Mouse (Mus musculus) urinary bladder, postnatal 10 days (tissue): ENCODE results near the gene A2ml1.

Source experiments
- DNase-seq: peaks from one replicate; pipeline ENCODE4 v3.0.0; 2022; ENCODE audit warnings: low spot score

The A2ml1 gene

DNA sequence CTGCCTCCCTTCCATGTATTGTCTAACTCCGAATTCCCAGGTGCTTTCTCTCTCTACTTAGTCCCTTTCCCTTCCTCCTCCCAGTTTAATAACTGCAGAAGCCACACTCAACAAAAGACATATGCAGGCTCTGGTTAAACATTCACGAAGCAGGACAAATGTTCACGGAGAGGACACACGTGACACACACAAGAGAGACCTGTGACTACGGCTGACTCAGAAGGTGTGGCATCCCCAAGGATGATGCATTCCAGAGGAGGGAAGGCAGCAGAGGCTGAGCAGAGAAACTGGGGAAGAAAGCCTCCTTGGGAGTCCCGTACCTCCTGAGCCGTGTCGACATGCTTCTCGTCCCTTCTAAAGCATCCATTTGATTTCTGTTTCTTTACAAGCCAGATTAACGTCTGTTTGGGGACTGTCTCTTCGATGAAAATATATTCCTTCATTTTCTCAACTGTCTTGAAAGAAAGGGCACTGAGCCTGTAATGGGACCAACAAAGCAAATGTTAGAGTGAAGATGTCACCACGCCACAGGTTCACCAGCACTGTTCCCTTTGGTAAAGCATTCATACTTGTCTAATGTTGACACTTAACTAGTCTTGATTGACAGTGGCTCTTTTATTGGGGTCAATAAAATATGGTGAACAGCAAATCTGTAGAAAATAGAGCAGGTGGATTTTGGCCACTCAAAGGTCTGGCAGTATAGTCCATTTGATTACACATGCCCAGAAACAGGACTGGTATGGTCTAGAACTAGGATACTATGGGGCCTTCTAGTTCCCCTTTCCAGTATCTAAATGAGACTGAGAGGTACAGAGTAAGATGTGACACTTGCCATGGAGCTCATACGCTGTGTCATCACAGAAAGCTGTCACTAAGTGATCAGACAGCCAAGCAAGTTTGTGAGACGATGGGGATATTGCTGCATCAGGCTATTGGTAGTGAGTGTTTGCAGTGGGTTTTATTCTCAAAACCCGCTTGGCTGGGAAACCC lies 31.6 kb downstream of the A2ml1 start:
- DNase-seq: no peak

DNA sequence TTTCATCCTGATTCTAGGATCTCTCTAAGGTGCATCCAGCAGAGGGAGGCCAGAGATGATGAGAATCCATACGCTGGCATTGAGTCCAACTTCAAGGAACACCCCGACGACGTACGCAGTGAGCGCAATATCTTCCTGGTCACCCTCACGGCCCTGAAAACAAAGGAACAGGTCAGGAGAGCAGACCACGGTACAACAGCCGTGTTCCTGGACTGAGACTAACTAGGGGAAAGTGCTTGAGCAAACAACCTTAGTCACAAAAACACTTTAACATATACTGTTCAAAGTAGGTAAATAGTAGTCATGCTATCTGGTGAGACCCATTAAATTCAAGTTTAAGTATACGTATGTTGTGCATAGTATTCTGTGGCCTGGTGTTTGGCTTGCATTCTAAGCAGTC lies 32.9 kb downstream of the A2ml1 start:
- no peak for DNase-seq

GRCm38 (mm10) chr6:128545402-128545801 lies 36.0 kb downstream of the A2ml1 start:
- no peak for DNase-seq

GRCm38 (mm10) chr6:128543226-128543625 lies 38.2 kb downstream of the A2ml1 start:
- DNase-seq: no peak

DNA sequence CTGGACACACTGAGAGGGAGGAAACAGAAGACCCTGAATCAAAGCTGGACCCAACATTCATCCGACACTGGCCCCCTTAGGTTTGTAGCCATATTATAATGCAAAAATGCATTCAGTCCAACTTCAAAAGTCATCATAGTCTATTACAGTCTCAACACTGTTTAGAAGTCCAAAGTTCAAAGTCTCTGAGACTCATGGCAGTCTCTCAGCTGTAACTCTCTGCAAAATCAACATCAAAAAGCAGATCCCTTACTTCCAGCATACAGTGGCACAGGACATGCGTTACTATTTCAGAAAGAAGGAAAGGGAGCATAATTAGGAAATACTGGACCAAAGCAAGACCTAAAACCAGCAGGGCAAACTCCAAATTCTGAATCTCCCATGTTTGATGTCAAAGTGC lies 46.2 kb downstream of the A2ml1 start:
- DNase-seq: no peak

DNA sequence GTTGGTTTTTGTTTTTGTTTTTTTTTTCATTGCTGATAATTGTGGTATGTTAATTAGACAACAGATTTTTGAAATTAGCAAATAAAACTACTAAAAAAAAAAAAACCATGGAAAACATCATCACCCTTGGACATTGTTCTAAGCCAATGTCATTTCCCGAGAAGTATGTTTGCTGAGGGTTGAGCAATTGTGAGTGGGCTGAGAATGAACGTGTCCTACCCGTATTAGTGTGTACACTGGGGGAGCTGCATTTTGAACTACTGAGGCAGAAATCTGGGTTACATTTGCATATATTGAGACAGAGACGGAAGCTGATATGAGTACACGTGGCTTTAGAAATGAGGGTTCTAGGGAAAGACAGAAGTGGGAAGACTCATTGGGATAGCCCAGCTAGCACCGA lies 48.1 kb downstream of the A2ml1 start:
- no peak for DNase-seq

DNA sequence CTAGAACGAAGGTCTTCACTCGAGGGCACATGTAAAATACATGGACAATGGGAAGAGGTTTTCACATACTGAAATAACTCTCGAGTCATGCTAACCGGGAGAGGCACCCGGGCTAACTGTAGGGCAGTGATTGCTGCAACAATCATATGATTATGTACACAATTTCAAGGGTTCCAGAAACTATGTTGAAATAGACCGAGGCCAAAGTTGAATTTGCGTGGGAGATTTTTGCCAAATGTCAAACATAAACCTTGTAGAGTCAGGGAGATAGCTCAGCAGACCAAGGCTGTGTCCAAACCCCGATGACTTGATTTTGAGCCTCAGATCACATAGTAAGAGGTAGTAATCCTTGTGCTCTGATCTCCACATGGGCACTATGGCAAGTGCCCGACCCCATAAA lies 48.7 kb downstream of the A2ml1 start:
- DNase-seq: no peak

- DNase-seq: no peak
Observed at GRCm38 (mm10) chr6:128528491-128528890, 52.9 kb downstream of the A2ml1 start.

DNA sequence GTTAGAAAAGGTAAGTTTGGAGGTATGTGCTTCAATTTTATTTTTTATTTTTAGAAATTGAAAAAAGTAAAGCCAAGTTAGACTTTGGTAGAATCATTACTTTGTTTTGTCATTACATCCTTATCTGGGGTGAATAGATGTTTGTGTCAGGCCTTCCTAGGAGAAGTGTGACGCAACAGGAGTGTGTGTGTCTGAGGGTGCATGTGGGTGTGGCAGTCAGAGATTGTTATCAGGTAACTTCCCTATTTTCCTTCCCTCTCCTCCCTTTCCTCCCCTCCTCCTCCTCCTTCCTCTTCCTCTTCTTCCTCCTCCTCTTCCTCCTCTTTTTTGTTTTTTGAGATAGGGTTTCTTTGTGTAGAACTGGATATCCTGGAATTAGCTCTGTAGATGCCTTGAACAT lies 54.3 kb downstream of the A2ml1 start:
- DNase-seq: no peak

- no peak for DNase-seq
Observed at GRCm38 (mm10) chr6:128526601-128527000, 54.8 kb downstream of the A2ml1 start, which contains the start of gene Pzp. TSS of gene Pzp (minus strand) at chr6:128526720.

DNA sequence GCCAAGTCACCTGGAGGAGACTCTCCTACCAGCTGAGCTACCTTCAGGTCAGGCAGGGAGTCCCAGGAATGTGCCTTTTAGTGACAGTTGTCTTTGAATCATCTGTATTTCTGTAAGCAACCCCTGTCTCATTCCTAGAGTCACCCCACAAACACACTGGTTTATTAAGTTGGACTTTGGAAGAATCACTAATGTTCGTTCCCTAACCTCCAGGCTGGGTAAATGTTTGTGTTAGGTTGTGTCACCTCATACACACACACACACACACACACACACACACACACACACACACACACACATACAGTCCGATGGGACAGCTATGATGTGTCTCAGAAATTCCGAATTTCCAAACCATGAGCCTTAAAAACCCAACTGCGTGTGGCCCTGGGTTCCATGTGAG lies 55.6 kb downstream of the A2ml1 start:
- no peak for DNase-seq

DNA sequence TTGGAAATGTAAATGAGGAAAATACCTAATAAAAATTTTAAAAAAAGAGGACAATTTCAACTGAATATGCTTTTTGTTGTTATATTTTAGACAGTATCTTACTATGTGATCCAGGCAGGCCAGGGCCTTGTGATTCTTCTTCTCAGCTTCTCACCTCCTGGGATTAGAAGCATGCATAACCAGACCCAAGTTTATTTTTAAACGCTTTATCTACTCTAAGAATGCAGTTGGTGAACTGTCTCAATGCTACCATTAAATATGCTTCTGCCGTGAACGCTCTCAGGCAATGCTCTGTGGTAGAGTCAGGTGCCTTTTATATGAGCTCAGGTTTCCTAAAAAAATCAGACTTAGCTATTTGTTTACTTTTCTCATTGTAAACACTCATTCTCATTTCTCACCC lies 58.0 kb downstream of the A2ml1 start:
- DNase-seq: no peak

- DNase-seq: no peak
Observed at GRCm38 (mm10) chr6:128519159-128519558, 62.2 kb downstream of the A2ml1 start.

- no peak for DNase-seq
Observed at GRCm38 (mm10) chr6:128505676-128506236, 75.7 kb downstream of the A2ml1 start.

GRCm38 (mm10) chr6:128504743-128505142 lies 76.7 kb downstream of the A2ml1 start:
- no peak for DNase-seq

- no peak for DNase-seq
Observed at GRCm38 (mm10) chr6:128495346-128495745, 86.1 kb downstream of the A2ml1 start.

GRCm38 (mm10) chr6:128494646-128495331 lies 86.6 kb downstream of the A2ml1 start:
- no peak for DNase-seq

GRCm38 (mm10) chr6:128491916-128492315 lies 89.5 kb downstream of the A2ml1 start:
- no peak for DNase-seq

DNA sequence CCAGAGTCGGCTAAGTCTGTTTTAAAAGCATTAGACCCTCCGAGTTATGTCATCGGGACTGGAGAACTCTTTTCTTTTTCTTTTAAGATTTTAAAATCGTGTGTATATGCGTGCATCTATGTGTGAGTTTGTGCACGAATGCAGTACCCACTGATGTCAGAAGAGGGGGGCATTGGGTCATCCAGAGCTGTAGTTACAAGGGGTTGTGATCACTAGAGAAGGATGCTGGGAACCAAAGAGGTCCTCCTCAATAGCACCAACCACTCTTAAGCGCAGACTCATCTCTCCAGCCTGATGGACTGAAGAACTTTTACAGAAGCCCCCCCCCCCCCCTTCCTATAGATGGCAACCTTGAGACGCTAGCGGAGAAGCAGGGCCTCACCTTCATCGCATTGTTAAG lies 91.3 kb downstream of the A2ml1 start:
- no peak for DNase-seq
